Mouse (Mus musculus): Measurements from ENCODE around the gene Pgam5.

Gene Pgam5

DNA sequence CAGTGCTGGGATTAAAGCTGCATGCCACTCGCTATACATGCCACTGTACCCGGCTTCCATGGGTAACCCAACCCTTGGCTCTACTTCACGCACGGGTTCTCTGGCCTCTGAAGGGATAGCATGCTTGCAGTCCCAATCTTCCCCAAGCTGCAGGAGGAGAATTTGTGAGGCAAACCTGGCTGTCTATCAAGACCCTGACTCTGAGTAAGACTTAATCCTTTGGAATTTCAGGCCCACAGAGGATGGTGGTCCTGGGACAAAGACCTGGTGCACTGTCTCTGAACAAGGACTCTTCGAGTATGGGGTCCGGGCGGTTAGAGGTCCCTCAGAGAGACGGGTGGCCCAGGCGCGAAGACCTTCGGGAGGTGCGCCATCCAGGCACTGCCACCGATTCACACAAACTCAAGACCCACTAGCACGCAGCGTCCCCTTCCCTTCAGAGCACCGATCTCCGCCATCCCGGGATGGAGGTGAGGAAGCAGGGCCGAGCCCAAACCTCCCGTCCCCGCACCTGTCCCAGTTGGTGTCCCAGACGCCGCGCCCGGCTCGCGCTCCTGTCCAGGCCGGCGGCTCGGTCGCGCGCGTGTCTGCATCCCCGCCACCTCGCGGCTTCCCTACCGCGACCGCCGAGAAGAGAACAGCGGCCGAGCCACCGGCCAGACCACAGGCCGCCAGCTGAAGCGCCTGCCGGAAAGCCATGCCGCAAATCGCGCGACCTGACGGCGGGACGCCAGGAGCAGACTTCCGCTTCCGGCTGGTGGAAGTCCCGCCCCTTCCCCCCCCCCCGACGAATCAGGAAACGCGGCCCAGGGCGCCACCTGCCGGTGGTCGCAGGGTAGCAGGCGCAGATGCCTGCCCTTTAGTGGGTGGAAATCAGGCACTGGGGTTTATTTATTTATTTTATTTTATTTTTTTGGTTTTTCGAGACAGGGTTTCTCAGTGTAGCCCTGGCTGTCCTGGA lies at the start of gene Pgam5:
TSS of gene Pgam5 (minus strand) at position 773 of the 961 bp plus-strand sequence.
- DNase-seq (ENCODE audit: low spot score): peak; percentile 84

DNA sequence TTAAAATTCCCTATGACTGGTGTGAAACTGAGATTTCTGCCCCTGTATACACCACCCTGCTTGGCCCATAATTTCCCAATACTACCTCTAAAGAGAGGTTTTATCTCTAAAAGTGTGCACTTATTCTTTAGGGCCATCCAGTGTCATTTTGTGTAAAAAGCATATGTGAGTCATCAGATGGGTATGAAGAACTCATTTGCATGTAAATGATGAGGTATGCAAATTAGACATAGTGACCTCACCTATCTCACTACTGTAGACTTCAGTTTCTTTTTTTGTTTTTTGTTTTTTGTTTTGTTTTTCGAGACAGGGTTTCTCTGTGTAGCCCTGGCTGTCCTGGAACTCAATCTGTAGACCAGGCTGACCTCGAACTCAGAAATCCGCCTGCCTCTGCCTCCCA lies 43.4 kb upstream of the Pgam5 start:
- no peak for DNase-seq (ENCODE audit: low spot score)

DNA sequence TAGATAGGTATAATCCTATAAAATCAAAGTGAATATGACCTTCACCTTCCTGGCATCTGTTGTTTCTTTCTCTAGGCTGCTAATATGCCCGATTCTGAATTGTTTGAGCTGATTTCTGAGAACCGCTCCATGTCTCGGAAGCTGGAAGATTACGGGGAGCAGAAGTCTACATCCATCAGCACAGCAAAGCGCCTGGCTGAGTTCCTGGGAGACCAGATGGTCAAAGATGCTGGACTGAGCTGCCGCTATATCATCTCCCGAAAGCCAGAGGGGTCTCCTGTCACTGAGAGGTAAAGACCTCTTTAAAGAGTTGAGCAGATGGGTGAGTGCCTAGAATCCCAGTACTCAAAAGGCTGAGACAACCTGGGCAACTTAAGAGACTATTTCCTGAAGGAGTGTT lies 39.1 kb upstream of the Pgam5 start:
- DNase-seq (ENCODE audit: low spot score): no peak

DNA sequence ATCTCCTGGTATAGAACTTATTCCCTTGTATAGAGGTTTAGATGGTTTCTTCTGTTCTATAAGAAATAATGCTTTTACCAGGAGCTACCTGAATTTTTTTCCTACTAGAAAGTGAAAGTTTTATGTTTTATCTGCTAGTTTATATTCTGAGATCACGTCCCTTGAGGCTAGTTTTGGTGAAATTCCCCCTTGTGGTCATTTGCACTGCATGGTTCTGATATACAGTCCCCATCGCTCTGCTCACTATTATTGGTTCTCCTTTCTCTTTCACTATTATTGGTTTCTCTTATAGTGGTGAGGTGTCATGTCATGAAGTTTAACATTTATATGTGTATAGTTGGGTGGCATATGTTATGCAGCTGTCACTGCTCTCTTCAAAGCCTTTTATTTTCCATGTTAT lies 30.9 kb upstream of the Pgam5 start:
- DNase-seq (ENCODE audit: low spot score): no peak

DNA sequence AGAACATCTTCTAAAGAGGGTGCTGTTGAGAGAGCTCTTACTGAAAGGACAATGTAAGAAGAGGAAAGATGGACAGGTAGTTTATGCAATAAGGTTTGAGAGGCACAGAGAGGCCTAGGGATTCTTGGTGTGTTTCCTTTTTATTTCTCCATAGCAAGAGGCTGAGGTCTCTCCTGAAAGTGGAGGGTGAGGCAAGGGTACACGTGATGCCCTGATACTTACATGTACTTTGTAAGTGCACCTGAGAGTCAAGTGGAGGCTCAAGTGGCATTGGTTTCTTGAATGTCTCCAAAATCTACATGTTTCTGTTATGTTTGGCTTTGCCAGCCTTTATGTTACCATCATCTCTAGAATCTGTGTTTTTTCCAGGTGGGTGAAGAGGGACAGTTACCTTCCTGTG lies 26.9 kb upstream of the Pgam5 start:
- DNase-seq (ENCODE audit: low spot score): no peak

DNA sequence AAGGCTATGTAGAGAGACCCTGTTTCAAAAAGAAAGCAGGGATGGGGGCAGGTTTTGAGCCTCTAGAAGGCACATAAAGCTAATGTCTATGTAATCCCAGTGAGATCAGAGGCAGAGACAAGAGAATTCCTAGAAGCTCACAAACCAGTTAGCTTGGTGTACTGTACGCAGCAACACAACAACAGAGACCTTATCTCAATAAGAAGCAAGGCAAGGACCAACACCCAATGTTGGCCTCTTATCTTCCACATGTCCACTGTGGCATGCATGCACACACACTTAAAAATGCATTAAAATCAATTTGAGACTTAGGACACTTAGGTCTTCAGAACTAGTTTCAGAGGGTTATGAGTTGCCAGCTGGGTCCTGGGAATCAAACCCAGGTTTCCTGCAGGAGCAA lies 21.9 kb upstream of the Pgam5 start:
- no peak for DNase-seq (ENCODE audit: low spot score)

DNA sequence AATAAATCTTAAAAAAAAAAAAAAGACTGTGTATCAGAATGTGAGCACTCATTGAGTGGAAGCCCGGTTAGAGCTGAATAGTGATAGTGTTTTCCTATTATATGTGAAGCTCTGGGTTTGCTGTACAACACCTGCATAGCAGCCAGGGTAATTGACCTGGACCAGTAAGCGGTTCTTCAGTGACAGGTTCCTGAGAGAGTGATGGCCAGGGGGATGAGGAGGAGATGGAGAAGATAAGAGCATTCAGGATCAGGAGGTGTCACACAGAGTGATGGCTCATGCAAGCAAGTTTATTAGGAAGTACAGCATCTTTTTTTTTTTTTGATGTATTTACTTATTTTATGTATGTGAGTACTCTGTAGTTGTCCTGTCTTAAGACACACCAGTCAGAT lies 17.4 kb upstream of the Pgam5 start:
- DNase-seq (ENCODE audit: low spot score): no peak

DNA sequence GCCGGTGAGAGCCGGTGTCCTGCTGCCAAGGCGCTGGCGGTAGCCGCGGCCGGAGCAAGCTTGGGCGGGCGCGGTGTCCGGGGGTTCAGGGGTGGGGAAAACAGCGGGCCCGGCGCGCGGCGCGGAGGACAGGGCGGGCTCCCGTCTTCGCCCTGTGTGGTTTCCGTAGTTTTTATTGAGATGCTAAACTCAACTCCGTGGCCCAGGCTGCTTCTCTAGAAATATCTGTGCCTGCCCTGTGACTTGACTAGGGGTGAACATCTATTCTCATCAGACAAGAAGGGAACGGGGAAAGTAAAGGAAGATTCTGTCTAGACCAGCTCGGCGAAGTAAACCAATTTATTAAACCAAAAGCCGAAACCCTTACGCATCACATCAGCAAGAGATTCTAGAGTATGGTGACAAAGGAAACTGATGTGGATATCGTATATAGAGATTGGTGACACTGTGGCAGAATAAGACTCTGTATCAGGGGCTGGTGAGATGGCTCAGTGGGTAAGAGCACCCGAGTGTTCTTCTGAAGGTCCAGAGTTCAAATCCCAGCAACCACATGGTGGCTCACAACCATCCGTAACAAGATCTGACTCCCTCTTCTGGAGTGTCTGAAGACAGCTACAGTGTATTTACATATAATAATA lies 16.9 kb upstream of the Pgam5 start:
- DNase-seq (ENCODE audit: low spot score): no peak

DNA sequence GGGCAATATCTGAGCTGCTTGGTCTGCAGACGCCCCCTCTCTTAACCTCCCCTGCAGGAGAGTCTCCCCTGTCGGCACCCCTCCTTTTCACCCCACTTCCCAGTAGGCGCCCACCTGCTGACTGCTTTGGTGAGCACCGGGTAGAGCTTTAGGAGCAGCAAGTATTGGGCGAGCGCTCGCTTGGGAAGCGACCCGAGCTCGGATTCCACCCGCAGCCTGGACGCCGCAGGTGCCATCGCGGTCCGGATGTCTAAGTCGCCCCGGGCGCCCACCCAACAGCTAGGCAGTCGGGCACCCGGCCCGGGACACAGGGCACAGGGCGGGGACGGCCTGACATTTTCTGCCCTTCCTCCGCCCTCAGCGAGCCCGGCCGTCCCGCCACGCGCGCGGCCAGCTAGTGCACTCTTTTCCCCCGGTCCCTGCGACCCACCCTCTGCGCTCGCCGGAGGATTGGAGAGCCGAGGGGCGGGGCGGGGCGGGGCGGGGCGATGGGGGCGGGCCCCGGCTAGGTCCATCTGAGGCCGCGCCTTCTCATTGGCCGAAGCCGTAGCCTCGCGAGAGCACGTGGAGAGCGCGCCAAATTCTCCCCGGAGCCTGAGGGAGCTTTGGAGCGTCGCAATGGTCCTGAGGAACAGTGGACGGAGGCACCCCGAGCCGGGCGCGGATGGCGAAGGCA lies 16.2 kb upstream of the Pgam5 start, which contains the start of the genes Pxmp2 and Pole:
TSS of gene Pxmp2 (minus strand) at position 417 of the 676 bp plus-strand sequence.
TSS of gene Pole (plus strand) at position 537 of the 676 bp plus-strand sequence.
- peak; percentile 77 for DNase-seq (ENCODE audit: low spot score)

DNA sequence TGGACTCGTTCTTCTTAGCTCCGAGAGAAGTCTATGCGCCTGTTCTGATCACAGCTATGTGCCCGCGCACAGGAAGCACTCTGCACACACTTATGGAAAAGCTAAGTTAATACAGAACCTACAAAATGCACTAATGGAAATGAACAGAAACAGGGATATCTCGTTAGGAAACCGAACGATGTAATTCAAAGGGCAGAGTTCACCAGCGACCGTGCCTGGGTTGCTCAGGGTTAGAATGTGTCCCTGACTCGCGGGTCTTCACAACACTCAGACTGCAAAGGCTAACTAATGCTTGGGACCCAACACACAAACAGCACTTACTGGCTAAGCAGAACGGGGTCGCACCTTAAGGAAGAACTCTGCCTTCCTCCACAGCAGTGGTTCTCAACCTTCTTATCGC lies 15.4 kb upstream of the Pgam5 start:
- no peak for DNase-seq (ENCODE audit: low spot score)

DNA sequence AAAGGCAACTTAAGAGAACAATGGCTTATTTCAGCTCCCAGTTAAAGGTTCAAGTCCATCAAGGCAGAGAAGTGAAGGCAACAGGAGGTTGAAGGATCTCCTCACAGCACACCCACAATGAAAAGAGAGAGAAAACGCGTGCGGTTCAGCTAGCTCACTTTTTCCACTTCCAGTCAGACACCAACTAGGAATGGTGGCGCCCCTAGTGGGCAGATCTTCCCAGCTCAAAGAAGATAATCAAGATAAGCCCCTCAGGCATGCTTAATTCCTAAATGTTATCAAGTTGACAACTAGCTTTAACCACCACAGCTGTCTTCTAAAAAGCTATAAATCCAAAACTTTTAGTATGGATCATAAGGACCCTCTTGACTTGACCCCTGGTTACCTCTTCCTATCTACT lies 14.8 kb upstream of the Pgam5 start:
- DNase-seq (ENCODE audit: low spot score): peak; percentile 70

DNA sequence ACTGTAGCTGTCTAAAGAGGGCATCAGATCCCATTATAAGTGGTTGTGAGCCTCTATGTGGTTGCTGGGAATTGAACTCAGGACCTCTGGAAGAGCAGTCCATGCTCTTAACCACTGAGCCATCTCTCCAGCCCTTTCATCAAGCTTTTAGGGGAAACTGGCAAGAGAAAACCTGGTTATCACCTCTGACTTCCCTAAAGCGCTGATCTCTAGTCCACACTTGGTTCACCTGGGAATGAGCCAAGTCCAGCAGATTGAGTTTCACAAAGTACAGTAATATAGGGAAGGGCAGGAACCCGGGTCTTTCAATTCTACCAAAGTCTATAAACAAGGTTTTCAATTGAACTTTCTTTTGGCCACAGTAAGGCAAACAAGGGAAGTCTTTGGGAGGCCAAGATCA lies 12.3 kb upstream of the Pgam5 start:
- DNase-seq (ENCODE audit: low spot score): no peak

DNA sequence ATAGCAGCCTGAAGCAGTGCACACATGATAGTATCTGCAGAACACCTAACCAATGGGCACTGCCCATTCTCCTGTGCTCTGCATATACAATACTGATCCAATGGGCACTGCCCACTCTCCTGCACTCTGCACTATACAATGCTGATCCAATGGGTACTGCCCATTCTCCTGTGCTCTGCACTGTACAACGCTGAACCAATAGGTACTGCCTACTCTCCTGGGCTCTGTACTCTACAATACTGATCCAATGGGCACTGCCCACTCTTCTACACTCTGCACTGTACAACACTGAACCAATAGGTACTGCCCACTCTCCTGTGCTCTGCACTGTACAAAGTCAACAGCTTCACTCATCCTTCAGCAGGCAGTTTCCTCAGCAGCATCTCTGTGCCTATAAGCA lies 7.2 kb upstream of the Pgam5 start:
- DNase-seq (ENCODE audit: low spot score): no peak

DNA sequence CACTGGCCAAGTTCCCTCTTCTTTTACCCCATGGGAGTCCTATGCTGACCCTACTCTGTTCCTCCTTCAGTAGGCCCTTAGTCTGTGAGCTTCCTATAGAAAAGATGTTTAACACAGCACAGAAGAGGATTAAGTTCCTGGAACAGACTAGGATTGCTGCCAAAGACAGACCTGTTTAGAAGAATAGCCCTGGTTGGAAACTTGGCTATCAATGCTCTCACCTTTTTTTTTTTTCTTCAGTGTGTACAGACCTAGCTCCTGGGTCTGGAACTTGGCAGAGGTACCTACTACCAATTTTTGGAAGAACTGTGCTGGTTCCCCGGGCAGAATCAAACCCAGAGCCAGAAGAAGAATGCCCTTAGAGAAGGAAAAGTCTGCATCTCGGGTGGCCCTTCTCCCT lies 6.7 kb upstream of the Pgam5 start:
- DNase-seq (ENCODE audit: low spot score): no peak

DNA sequence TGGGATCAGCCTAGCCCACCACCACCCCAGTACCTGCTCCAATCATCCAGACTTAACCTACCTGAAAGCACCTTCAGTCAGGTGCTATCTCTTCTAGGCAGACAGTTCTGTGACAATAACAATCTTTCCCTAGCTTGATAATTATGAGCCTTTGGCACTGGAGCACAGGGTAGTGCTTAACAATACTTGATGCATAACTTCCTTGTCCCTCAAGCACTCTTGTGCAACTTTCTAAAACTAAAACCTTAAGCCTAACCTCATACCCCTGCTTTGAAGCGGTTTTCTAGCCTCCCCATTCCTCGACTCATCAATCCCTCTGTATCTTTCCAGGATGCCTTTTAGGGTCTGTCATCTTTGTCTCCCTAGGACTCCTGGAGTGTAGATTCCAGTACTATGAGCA lies 5.1 kb upstream of the Pgam5 start:
- DNase-seq (ENCODE audit: low spot score): no peak

DNA sequence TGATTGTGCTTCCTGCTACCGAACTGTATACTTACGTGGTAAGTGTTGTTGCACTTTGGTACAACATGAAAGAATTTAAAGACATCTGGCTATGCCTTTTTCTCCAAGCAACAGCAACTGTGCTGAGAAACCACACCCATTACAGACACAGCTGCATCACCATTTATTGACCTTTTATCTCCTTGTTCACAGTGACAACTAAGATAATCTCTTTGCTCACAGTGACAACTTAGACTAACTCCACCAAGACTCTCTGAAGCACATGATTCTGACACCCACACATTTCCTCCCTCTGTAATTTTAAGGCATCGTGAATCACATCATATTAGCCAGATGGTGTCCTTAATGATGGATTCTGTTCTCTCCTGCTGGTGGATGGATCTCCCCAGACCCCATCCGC lies 4.4 kb upstream of the Pgam5 start:
- no peak for DNase-seq (ENCODE audit: low spot score)

DNA sequence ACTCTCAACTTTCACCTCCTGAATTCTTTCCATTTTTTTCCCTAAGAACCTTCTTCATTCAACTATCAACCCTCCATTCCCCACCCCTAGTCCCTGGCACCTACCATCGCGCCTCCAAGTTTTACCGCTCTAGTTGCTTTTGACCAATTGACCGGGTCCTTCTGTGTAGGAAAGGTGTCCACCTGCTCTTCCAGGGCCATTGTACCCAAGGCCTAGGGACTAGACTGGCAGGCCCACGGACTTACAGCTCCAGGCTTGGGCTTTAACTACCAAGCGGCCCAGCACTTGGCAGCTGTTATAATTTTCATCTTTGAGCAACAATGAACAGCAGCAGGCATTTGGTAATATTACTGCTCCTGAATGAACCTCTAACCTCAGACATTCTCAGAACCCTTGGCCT lies 529 bp upstream of the Pgam5 start:
- DNase-seq (ENCODE audit: low spot score): no peak

DNA sequence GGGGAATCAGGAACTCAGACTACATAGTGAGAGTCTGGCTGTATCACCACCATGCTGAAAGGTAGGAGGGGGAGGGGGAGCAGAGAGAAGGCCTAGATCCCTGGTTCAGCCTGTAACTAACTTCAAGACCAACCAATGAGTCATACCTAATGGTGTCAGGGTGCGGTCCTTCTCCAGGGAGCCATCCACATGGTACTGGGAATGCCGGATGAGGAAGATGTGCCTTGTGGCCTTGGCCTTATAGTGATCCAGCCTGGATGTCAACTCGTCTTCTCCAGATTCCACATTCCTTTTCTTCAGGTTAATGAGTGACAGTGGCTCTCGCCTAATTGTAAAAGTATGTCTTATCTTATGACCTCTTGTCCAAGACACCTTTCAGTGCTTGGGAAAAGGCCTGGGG lies 2.8 kb downstream of the Pgam5 start:
- DNase-seq (ENCODE audit: low spot score): no peak

DNA sequence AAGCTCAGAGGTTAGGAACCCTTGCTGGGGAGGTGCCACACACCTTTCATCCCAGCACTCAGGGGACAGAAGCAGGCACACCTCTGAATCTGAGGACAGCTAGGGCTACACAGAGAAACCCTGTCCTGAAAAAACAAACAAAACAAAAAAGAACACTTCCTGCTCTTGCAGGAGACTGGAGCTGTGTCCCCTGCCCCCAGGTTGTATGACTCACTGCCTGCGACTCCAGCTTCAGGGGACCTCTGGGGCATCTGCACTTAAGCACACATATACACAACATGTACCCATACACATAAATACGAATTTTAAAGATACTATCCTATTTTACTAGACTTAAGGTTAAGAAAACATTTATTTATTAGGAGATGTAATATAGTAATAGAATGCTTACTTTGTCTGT lies 25.6 kb downstream of the Pgam5 start:
- no peak for DNase-seq (ENCODE audit: low spot score)

DNA sequence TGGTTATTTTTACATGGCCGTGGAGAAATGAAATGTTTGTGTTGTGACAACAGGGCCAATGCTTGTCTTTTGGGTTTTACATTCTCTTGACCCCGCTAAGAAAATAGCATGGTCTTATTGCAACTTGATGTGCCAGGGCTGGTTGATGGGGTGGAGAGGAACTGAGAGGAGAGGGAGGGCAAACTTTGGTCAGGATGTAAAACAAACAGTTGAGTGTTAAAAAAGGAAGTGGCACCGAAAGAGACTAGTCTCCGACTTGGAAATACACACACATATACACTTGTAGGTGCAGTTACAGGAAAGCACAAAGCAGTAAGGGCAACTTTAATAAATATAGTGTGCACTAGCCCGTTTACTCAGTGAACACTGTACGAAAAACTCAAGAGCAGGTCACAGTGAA lies 37.4 kb downstream of the Pgam5 start:
- DNase-seq (ENCODE audit: low spot score): no peak

DNA sequence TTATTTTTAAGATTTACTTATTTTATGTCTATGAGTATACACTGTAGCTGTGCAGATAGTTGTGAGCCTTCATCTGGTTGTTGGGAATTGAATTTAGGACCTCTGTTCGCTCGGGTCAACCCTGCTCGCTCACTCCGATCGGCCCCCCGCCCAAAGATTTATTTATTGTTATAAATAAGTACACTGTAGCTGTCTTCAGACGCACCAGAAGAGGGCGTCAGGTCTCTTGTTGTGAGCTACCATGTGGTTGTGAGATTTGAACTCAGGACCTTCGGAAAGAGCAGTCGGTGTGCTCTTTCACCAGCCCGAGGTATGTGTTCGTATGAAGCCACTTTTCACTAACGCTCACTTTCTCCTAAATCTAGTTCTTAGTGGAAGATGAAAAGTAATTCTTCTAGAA lies 38.1 kb downstream of the Pgam5 start:
- DNase-seq (ENCODE audit: low spot score): no peak

DNA sequence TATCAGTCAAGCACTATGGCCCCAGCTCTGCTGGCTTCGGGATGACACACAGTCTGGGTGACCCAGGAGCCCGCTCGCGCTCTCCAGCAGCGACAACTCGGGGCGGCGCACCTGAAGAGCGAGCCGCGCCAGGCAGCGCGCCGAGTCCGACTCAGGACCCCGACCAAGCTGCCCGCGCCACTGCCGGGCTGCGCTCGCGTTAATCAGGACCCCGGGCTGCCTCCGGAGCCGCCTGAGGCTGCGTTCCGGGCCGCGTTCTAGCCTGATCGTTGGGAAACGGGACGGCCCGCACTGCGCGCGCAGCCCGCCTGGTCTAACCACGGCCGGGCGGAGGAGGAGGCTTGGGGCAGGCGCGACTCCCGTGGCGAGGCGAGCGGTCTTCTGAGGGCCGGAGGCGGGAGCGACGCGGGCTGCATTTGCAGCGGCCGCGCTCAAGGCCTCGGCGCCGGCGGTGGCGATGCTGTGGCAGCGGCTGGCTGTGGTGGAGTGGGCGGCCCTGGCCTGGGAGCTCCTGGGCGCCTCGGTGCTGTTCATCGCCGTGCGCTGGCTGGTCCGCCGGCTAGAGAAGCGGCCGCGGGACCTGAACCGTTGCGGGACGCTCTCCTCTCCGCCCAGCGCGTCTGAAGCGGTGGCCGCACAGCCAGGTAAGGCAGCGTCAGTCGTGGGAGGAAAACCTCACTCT lies 38.8 kb downstream of the Pgam5 start, which contains the start of gene Ankle2:
TSS of gene Ankle2 (plus strand) at position 225 of the 682 bp plus-strand sequence.
- peak; percentile 92 for DNase-seq (ENCODE audit: low spot score)
